Mouse (Mus musculus) midbrain, embryonic 15.5 days (tissue): ENCODE measurements around the gene Tpbpb. TPM values are rescaled to one million over a fixed set of nuclear protein-coding genes. Genes with fewer than 3 reads are reported as not detected.
"Not testable (repeated sequence)": the region's sequence is repeated elsewhere in the genome, so short reads cannot be mapped to it uniquely, and the experiment has no call there.

Experiments
- ATAC-seq: fragments of 200-750 bp; cut with Nextera tagmentation; replicated peaks from 2 replicates; pipeline ENCODE4 v1.8.0; 2017; ENCODE audit warnings: moderate TSS enrichment
- H3K27ac ChIP-seq: fragments of 300-500 bp; sonication (generic); 2 replicates; pipeline ENCODE4 v1.5.1; 2015; ENCODE audit warnings: mild to moderate bottlenecking, inconsistent platforms
- H3K27me3 ChIP-seq: fragments of 300-500 bp; sonication (generic); replicated peaks from 2 replicates; pipeline ENCODE4 v1.6.1; 2015; ENCODE audit warnings: inconsistent platforms
- H3K36me3 ChIP-seq: fragments of 300-500 bp; sonication (generic); replicated peaks from 2 replicates; pipeline ENCODE4 v1.6.1; 2015; ENCODE audit warnings: inconsistent platforms
- H3K4me1 ChIP-seq: fragments of 300-500 bp; sonication (generic); 2 replicates; pipeline ENCODE4 v1.6.1; 2015; ENCODE audit warnings: inconsistent platforms
- H3K4me2 ChIP-seq: fragments of 300-500 bp; sonication (generic); 2 replicates; pipeline ENCODE4 v1.6.1; 2015; ENCODE audit warnings: inconsistent platforms, mild to moderate bottlenecking, moderate library complexity
- H3K4me3 ChIP-seq: fragments of 300-500 bp; sonication (generic); 2 replicates; pipeline ENCODE4 v1.5.1; 2015; ENCODE audit warnings: mild to moderate bottlenecking, inconsistent platforms
- H3K9ac ChIP-seq: fragments of 300-500 bp; sonication (generic); 2 replicates; pipeline ENCODE4 v1.6.1; 2015; ENCODE audit warnings: mild to moderate bottlenecking, inconsistent platforms
- H3K9me3 ChIP-seq: fragments of 300-500 bp; sonication (generic); 2 replicates; pipeline ENCODE4 v1.6.1; 2016; ENCODE audit warnings: inconsistent platforms
- WGBS: fragments of 180-500 bp; shearing (Covaris S2); methylation state at CpG from one replicate; pipeline ENCODE4 v1.1.7; 2015; ENCODE audit warnings: mixed read lengths; 5-methylcytosine and 5-hydroxymethylcytosine counted together
- polyA plus RNA-seq: library from polyadenylated mRNA; unstranded; fragments of >200 nt; fragmentation: Nextera tagmentation; extraction: Ambion mirVana; gene quantifications from 2 replicates; pipeline ENCODE4 v1.2.1, GENCODE M21; 2015

Tpbpb gene
- not detected in 2 replicates for polyA plus RNA-seq

- not testable (repeated sequence) for H3K36me3 ChIP-seq, ATAC-seq, H3K4me2 ChIP-seq, H3K4me3 ChIP-seq, H3K9me3 ChIP-seq, H3K27ac ChIP-seq, H3K4me1 ChIP-seq, H3K9ac ChIP-seq, H3K27me3 ChIP-seq
- WGBS, result 87% methylated on average over 2 of the region's 2 CpGs
These were observed at the start of gene Tpbpb for GRCm38 (mm10) chr13:60904780-60905179. Tpbpb (minus strand) TSS chr13:60904880.

GRCm38 (mm10) chr13:60941884-60942283 is 37.2 kb upstream of the Tpbpb start, which contains the start of gene Tpbpa:
Tpbpa (minus strand) TSS chr13:60941984.
- H3K9me3 ChIP-seq, H3K9ac ChIP-seq, ATAC-seq, H3K27ac ChIP-seq, H3K36me3 ChIP-seq, H3K4me1 ChIP-seq, H3K27me3 ChIP-seq, H3K4me3 ChIP-seq, H3K4me2 ChIP-seq: not testable (repeated sequence)
- 75% methylated on average over 3 of the region's 3 CpGs for WGBS

GRCm38 (mm10) chr13:60936500-60936901 is 31.8 kb upstream of the Tpbpb start, which contains the start of the genes Gm49391 and Ctla2a:
Gm49391 (minus strand) TSS chr13:60936571.
Ctla2a (minus strand) TSS chr13:60936625.
- H3K4me1 ChIP-seq, result no peaks in the 10 kb centered on the region

GRCm38 (mm10) chr13:60935490-60935889 is 30.8 kb upstream of the Tpbpb start, which contains the start of gene Gm49393:
Gm49393 (minus strand) TSS chr13:60935590.
- not testable (repeated sequence) for H3K9me3 ChIP-seq, H3K36me3 ChIP-seq, H3K4me1 ChIP-seq, H3K27me3 ChIP-seq, ATAC-seq, H3K9ac ChIP-seq, H3K27ac ChIP-seq, H3K4me3 ChIP-seq, H3K4me2 ChIP-seq
- 68% methylated on average over 2 of the region's 2 CpGs for WGBS

More at GRCm38 (mm10) chr13:60936500-60936901, 31.8 kb upstream of the Tpbpb start, which contains the start of the genes Gm49391 and Ctla2a:
- H3K4me3 ChIP-seq, result no peak within 1 kb of the TSS
- ATAC-seq, result no peak
- no peaks in the 10 kb centered on the region for H3K9me3 ChIP-seq
- H3K9ac ChIP-seq, result no peak within 1 kb of the TSS
- H3K4me2 ChIP-seq, result no peak within 1 kb of the TSS
- H3K36me3 ChIP-seq, result no peaks in the 10 kb centered on the region
- no peaks in the 10 kb centered on the region for H3K27me3 ChIP-seq
- 69% methylated on average over 5 of the region's 5 CpGs for WGBS
- H3K27ac ChIP-seq, result no peak within 1 kb of the TSS

GRCm38 (mm10) chr13:60897328-60897727 is 7.4 kb downstream of the Tpbpb start, which contains the start of gene Ctla2b:
Ctla2b (minus strand) TSS chr13:60897447.
- Histone ChIP-seq H3K27ac (no peak within 1 kb of the TSS), H3K9me3 (peaks cover 2% of the 10 kb centered on the region; the same call in 1 of the 2 replicates), H3K36me3 (no peaks in the 10 kb centered on the region), H3K9ac (no peak within 1 kb of the TSS), H3K4me3 (no peak within 1 kb of the TSS), H3K4me1 (no peaks in the 10 kb centered on the region), H3K4me2 (no peak within 1 kb of the TSS), H3K27me3 (no peaks in the 10 kb centered on the region)
- WGBS, result 92% methylated on average over 3 of the region's 3 CpGs
- ATAC-seq, result no peak

- 84% methylated on average over 8 of the region's 8 CpGs for WGBS
- not testable (repeated sequence) for H3K4me1 ChIP-seq, H3K4me2 ChIP-seq, H3K36me3 ChIP-seq, ATAC-seq, H3K27me3 ChIP-seq, H3K4me3 ChIP-seq, H3K9me3 ChIP-seq, H3K9ac ChIP-seq, H3K27ac ChIP-seq
These were observed 7.9 kb downstream of the Tpbpb start, which contains the start of gene Gm49392 for GRCm38 (mm10) chr13:60896794-60897193. Gm49392 (minus strand) TSS chr13:60896894.

- no peak overlapping the region for H3K4me3 ChIP-seq
- ATAC-seq, result no peak
- no peaks in the 10 kb centered on the region for H3K4me1 ChIP-seq
- no peak overlapping the region for H3K4me2 ChIP-seq
- no peak overlapping the region for H3K27ac ChIP-seq
- H3K27me3 ChIP-seq, result no peaks in the 10 kb centered on the region
- peaks cover 2% of the 10 kb centered on the region; the same call in 1 of the 2 replicates for H3K9me3 ChIP-seq
- no peaks in the 10 kb centered on the region for H3K36me3 ChIP-seq
- H3K9ac ChIP-seq, result no peak overlapping the region
These were observed 9.1 kb downstream of the Tpbpb start for GRCm38 (mm10) chr13:60895406-60896160.

GRCm38 (mm10) chr13:60892301-60892700 is 12.4 kb downstream of the Tpbpb start:
- Histone ChIP-seq H3K9me3 (no peaks in the 10 kb centered on the region; the same call in 1 of the 2 replicates), H3K4me2 (no peak overlapping the region), H3K4me1 (no peaks in the 10 kb centered on the region), H3K27me3 (no peaks in the 10 kb centered on the region), H3K9ac (no peak overlapping the region), H3K36me3 (no peaks in the 10 kb centered on the region), H3K4me3 (no peak overlapping the region), H3K27ac (no peak overlapping the region)
- 96% methylated on average over 1 of the region's 1 CpGs for WGBS
- ATAC-seq, result no peak

- H3K4me2 ChIP-seq, result no peak within 1 kb of the TSS
- 69% methylated on average over 1 of the region's 1 CpGs for WGBS
- H3K4me3 ChIP-seq, result no peak within 1 kb of the TSS
- H3K27ac ChIP-seq, result no peak within 1 kb of the TSS
- H3K9me3 ChIP-seq, result no peaks in the 10 kb centered on the region
- no peaks in the 10 kb centered on the region for H3K27me3 ChIP-seq
- H3K9ac ChIP-seq, result no peak within 1 kb of the TSS
- H3K36me3 ChIP-seq, result no peaks in the 10 kb centered on the region
- no peak for ATAC-seq
- H3K4me1 ChIP-seq, result no peaks in the 10 kb centered on the region
These were observed 40.4 kb downstream of the Tpbpb start, which contains the start of gene 4930486L24Rik for GRCm38 (mm10) chr13:60864281-60864680. 4930486L24Rik (minus strand) TSS chr13:60864475.

Other genes with a start within 250 kb of the Tpbpb start
- gene BC051665, start 118.5 kb downstream of the Tpbpb start, polyA plus RNA-seq, result not detected in 2 replicates
- not detected in 2 replicates for gene Ctsll3, start 102.0 kb downstream of the Tpbpb start, polyA plus RNA-seq
- 0.12 TPM in 1 of 2 replicates, not detected in the other for gene 4930486L24Rik, start 40.4 kb downstream of the Tpbpb start, polyA plus RNA-seq
- gene Gm49392, start 8.0 kb downstream of the Tpbpb start, polyA plus RNA-seq, result 0.28 TPM in 1 of 2 replicates, not detected in the other
- gene Ctla2b, start 7.4 kb downstream of the Tpbpb start, polyA plus RNA-seq, result 1.8 and 2.0 TPM in 2 replicates
- not detected in 2 replicates for gene Gm49393, start 30.7 kb upstream of the Tpbpb start, polyA plus RNA-seq
- gene Gm49391, start 31.7 kb upstream of the Tpbpb start, polyA plus RNA-seq, result 0.19 and 1.4 TPM in 2 replicates
- 15.6 and 15.8 TPM in 2 replicates for gene Ctla2a, start 31.7 kb upstream of the Tpbpb start, polyA plus RNA-seq
- not detected in 2 replicates for gene Tpbpa, start 37.1 kb upstream of the Tpbpb start, polyA plus RNA-seq
- not detected in 2 replicates for gene Ctsj, start 101.1 kb upstream of the Tpbpb start, polyA plus RNA-seq
- not detected in 2 replicates for gene Ctsq, start 135.8 kb upstream of the Tpbpb start, polyA plus RNA-seq